Mouse (Mus musculus) fibroblast of lung, adult 2 months (primary cell): ENCODE results near the gene Ripor2.

ENCODE experiments used
- DNase-seq: peaks from one replicate; pipeline ENCODE4 v3.0.0-alpha.2; 2011; ENCODE audit warnings: low read depth

The Ripor2 gene

DNA sequence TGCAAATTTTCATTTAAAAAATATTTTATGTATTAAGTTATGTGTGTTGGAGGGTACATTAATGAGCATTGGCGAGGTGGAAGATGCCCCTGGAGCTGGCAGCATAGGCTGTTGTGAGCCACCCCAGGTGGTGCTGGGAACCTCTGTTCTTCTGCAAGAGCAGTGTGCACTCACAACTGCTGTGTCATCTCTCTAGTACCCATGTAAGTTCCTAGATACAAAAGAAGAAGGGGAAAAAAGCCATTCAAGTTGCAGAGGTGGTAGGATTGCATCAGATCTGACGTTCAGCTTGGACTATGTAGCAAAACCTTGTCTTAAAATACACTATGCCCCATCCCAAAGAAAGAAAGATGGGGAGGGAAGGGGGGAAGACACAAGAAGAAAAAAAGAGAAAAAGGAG lies 65.5 kb downstream of the Ripor2 start:
- no peak for DNase-seq

DNA sequence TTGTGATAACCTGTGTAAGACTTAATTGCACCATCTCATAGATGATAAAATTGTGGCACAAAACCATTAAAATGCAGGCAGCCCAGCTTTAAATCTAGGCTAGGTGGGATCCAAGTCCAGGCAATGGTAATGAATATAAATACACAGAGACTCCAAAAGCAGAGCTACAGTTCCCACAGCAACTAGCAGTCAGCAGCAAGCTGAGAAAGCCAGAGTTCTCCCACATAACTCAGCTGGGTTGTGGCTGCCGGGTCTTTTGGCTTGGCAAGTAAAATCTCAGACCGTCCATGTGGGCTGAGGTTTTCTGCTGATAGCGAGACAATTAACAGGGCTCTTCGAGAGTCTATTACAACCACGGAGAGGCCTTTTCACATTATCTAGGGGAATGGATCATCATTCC lies 66.0 kb downstream of the Ripor2 start:
- DNase-seq: no peak

DNA sequence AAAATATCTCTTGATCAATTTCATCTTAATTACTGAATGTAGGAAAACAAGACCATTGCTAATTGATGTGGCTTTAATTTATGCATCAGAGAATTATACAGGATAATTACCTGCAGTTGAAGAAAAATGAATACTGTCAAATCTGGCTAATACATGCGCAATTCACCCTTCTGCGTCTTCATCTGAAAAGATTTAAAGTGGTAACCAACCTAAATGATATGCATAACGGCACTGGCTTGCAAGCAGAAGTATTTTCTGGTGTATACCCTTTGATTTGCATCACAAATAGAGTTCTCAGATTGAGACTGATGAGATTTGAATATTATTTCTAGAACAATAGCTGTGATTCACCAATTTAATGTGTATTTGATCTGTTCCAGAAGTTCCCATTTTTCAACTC lies 66.7 kb downstream of the Ripor2 start:
- DNase-seq: no peak

DNA sequence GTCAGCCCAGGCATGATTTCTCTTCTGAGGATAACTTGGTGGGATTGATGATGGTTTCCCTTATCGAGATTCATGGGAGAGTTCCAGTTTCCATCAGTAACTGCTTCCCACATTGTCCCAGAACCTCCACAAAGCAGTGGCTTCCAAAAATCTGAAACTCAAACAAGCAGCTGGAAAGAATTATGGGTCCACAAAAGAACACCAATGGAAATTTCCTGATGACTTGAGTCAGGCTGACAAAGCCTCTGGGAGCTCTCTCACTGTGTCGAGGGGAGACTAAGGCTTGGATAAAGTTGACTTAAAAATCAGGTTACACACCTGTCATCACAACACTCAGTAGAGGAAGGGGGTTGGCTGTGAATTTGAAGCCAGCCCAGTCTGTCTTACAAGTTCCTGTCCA lies 67.1 kb downstream of the Ripor2 start:
- DNase-seq: no peak

DNA sequence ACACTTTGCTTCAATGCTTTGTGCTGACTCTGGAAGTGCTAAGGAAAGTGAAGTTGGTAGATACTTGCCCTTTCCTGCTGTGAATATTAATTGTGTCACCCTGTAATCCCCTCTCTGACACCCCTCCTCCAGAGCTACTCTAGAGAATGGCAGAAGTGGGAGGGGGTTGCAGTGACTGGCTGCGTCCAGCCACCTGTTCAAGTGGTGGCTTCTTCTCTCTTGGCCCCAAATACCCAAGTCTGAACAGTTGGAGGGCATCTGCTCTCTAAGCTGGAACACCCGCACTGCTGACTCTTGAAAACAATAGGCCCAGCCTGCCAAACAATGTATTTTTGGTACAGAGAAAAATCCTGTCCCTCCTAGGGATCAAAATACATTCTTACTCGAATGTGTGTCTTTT lies 69.0 kb downstream of the Ripor2 start:
- DNase-seq: no peak

DNA sequence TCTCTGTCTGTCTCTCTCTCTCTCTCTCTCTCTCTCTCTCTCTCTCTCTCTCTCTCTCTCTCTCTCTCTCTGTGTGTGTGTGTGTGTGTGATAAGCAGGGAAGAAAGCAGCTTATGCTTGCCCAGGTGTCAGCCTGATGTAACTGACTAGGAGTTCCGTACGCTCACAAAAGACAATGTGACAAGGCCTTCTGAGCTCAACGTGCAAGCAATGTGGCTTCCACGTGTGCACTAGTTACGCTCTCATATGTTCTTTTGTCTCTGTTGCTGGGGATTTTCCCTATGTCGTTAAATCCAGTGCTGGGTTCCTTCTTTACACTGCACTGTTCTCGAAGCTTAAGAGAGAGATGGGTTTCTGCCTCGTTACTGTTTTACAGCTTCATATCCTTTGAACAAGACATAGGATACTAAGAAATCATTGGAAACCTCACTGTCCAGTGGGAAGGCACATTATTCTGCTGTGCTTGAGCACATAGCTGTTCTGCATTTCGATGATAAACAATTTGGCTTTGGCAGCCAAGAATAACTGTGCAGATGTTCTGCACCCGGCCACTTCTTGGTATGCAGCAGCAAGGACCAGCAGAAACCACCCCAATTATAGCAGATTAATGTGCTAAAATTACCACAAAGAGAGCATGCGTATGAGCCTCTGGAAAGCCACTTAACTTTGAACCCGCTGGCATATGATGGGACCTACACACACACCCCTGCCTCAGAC lies 73.1 kb downstream of the Ripor2 start:
- DNase-seq: no peak

DNA sequence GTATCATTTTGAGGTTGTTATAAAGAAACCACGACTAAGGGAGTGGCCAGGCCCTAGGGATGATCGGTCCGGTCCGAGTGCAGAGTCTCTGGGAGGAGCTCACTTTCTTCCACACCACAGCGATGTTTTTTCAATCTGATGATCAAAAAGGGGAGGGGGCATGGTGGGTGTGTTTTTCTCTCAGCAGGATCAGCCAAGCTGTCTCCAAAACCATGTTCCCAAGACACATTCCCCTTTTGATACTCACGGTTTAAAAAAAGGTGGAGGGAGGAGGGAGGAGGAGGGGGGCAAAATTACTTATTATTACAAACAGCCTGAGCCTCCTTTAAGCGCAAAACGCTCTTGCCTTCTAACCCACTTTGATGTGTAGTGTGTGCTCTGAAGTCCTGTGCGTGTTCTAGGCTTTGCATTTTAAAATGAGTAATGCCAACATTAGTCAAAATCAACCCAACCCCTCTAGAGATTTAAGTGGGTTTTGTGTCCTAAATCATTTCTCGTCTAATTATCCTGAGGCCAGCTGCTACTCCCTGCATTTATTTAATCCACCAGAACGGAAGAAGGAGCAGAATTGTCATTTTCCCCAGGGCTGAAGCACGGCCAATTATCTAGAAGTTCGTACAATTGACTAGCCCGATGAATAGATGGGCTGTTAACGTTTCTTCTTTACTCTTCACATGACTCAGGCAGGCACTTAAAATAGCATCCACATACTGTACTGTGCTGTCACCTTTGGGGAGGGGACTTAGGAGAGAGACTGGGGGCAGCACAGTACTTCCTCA lies 74.9 kb downstream of the Ripor2 start:
- DNase-seq: no peak

DNA sequence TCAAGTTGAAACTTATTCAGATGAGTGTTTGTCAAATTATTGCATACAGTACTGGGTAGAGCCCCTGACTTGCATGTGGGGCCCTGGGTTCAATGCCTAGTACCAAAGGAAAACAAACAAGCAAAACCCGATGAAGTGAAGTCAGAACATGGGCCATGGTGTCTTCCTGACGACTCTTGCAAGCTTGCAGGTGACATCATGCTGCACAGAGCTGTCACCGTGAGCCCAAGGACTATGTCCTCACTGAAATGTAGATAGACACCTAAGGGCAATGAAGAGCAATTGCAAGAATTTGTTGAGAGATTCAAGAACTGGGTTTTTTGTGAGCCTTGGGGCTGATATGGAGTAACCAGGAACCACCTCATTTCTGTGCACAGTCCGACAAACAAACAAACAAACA lies 84.8 kb downstream of the Ripor2 start:
- DNase-seq: no peak

DNA sequence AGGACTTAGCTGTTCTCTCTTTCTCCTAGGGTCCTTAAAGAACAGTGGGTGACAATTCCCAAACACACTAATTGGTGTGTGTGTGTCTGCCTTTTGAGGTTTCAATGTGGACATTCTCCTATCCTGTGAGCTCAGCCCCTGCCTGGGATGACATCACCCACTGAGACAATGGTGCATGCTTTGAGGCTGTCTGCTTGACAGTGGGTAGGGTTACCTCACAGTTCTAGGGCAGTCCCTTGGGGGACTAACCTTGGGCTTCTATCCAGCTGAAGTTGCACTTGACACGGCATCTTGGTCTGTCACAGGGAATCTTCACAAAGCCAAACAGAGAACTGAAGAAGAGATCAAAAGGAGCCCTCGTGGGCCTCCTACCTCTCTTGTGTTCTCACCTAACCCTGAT lies 86.6 kb downstream of the Ripor2 start:
- DNase-seq: no peak

DNA sequence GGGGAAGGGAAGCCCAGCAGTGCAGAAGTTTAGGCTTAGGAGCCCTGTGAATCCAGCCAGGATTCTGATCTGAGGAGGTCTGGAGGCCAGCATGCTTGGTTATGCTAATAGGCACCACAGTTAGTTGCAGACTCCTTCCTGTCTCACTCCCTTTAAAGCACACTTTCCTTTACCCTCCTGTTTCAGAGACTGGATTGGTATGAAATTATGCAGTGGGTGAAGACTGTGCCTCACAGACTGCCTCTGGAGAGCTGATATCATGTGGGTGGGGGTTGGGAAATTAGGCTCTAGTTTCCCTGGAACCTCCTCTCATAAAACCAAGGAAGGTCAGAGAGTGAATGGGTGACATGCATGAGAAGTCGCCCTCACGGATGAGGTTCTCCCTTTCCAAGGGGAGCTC lies 88.7 kb downstream of the Ripor2 start:
- DNase-seq: no peak

DNA sequence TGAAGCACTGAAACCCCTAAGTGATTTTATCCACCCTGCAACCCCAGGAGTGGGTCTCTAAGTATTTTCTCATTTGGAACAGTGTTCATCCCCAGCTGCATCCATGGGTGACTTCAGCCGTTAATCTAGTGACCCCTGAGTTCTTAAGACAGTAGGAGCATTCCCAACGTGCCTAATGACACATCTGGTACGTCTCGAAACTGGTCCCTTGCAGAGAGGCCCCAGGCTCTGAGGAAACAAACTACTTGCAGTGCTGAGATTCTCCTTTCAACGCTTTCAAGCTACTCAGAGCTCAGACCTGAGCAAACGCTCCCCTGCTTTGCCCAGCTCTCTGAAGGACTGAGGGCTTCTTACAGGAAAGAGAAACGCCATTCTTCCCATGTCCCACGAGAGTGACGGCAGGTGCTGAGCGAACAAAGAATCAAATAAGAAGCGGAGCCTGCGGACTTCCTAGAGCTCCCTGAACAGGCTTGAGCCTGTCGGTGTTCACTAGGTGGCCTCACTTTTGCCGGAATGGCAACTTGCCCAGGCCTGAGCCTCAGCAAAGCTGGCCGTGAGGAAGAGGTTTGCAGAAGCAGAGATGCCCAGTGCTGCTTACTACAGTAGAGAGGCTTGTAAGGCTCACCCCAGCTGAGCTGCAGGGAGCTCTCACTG lies 97.2 kb downstream of the Ripor2 start:
- no peak for DNase-seq

DNA sequence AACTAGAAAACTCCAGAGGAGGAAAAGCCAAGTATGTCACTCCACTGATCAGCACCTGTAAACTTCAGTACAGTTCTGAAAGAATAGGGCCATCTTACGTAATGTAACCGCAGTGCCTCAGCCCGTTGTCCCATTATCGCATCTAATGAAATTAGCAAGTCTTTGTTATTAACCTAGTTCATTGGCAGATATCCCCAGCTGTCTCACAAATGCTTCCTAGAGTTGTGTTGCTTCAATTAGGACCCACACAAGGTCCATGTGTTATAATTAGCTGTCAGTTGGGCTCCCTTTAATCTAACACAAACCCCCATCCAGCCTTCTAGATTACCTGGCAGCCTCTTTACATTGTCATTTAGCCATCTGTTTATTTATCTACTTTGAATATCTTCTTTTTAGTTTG lies 99.0 kb downstream of the Ripor2 start:
- no peak for DNase-seq

DNA sequence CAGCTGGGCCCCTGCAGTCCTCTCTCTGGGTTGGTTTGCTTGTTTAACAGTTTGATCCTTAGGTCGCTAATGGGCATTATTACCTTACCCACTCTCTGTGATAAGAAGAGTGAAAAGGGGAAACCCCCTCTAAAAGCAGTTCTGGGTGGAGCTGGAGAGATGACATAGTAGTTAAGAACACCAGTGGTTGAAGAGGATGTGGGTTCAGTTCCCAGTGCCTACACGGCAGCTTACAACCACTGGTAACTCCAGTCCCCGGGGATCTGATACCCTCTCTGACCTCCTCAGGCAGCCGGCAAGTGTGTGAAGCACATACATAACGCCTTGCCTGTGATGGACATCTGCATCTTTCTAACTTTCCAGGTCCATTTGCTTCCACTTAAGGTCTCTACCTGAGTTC lies 100.4 kb downstream of the Ripor2 start:
- DNase-seq: no peak

DNA sequence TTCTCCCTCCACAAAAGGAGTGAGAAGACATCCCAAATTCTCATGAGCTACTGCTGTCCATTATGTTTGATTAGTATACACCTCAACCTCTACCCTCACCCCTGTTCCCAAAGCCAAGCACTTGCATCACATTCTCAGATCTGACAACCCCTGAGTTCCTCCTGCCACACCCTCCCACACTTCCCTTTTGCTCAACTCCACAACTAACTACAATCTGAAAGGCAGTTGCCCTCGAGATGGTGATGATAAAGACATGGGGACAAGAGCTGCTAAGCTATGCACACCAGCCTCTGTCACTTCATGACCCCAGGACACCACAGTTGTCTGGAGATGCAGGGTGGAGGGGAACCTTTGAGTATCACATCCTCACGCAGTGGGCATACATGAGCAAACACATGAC lies 102.5 kb downstream of the Ripor2 start:
- no peak for DNase-seq

DNA sequence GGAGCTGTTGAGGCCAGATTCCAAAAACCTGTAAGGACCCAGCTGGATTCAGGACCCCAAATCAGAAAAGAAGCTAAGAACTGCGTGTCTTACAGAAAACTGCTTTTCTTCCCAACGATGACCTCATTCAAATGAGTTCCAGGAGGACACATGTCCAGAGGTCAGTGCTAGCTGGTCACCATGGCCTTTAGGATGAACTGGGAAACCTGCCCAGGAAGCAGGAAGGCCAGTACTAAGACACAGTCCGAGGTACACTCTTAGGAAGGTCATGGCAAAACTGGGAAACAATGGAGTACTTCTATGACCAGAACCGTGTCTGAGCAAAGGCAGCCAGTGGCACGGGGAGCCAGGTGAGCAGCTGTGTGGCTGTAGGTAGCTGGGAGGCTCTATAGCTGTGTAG lies 103.9 kb downstream of the Ripor2 start:
- no peak for DNase-seq

DNA sequence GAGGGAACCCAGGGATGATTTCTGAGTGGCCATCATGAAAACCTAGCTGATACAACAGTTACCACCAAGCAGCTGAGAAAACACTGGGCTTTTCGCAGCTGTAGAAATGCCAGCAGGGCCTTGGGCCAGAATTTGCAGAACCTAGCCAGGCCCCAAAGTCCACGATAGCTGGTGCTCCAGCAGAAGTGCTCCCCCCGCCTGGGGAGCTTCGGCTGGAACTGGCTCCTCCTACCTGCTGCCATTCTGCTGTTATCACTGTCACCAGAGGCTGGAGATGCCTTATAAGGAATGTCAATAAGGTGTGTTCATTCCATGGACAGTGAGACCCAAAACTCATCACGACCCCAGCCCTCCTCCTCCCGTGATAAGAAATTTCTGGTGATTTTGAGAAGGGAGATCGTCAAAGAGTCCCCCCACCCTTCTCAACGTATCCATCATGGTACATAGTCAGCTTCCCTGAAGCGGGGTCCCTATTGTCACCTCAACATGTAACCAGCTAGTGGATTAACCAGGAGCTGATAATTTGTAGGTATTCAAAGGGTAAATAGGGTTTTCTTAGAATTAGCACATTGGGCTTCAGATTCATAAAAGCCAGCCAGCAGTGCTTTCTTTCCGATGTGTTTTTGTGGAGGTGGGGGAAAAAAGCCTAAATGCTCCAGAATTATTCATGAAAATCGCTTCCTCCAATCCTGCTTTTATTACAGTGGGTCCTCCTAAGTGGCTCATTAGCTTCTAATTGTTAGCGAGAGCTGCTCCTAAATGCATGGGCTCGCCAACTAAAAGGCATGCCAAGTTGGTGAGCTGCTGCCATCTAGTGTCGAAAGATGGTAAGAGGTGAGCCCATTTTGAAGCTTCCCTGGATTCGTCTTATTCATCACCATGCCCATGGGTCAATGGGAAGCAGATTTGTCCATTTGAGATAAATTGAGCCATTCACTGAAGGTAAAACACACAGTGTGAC lies 105.0 kb downstream of the Ripor2 start:
- peak; percentile 59 for DNase-seq

DNA sequence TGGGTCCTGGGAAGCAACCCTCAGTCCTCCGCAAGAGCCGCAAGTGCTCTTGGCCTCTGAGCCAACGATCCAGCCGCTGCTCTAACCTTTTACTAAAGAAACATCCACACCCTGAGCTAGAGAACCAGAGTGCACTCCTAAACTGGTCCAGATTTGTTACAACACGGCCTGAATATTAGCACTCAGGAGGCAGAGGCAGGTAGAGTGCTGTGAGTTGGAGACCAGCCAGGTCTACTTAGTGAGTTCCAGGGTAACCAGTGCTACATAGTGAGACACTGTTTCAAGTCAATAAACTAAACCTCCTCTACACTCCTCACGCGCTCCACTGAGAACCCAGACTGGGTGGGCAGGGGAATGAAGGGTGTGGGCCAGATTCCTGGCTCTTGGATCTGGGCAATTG lies 111.3 kb downstream of the Ripor2 start:
- no peak for DNase-seq

DNA sequence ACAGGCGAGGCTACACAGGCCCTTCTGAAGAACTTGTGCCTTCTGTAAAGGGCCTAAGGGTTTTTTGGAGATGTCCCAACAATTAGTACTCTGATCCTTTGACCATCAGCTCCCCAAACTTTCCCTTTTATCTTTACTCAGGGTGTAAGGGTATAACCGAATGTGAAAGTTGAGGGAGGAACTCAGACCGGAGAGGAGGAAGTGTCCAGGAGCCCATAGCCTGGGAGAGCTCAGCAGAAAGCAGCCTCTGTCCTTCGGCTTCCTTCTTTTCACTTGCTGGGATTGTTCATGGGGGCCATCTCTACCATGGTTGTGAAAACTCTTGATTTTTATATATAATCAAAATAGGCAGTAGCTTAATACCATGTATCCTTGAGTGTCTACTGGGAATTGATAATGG lies 116.8 kb downstream of the Ripor2 start:
- DNase-seq: no peak

DNA sequence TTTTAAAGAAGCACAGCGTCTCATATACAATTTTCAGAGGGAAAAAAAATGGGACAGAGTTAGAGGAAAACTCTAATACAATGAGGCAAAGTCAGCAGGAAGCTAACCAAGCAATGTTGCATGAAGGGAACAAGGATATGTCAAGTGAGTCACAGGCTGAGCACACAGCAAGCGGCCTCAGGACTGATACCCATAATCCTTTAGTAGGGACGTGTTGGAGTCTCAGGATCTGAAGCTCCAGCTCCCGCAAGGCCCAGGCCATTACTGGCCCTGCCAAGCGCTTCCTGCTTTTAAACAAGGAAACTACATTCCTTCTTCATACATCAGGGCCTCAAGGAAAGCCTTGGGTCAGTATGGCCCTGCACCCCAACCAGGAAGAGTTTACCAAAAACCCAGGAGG lies 120.1 kb downstream of the Ripor2 start:
- DNase-seq: no peak

DNA sequence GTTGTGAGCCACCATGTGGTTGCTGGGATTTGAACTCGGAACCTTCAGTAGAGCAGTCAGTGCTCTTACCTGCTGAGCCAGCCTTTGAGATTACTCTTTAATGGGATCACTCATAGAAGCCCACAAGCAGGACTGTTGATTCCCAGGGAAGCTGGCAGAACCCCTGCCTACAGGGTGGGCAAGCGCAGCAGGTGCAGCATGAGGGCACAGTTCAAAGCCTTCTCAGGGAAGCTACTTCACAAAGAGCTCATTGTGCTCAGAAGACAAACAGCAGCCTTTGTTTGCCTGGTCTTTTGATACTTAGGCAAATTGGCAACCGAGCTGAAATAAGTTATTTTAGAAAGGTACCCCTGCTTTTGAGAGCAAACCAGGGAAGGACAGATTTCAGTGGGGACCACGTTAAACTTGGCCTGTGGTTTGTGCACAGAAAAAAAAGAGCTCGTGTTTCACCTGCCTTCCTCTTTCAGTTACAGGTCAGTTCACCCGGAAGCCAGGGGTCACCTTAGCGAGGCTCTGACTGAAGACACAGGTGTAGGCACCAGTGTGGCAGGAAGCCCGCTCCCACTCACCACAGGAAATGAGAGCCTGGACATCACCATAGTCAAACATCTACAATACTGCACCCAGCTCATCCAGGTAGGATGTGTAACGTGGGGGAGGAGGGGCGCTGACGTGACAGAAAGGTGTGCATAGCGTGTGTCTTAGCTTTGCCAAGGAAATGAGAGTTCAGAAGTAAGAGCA lies 127.8 kb downstream of the Ripor2 start:
- no peak for DNase-seq

DNA sequence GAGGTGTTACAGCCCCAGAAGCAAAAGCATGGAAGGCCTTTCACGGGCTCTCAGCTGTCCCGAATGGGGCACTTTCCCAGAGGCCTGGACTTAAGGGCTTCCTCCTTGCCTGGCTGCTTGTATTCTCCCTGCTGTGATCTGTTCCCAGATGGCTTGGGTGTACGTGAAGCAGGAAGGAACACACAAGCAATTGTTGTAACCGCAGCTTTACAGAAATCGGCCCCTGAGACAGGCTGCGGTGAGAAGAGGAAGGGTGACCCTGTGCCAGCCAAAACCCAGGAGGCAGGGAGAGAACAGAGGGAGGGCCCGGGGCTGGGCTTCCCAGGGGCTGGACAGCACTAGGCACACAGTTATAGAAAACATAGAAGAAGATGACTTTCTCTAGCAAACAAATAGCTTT lies 129.0 kb downstream of the Ripor2 start:
- no peak for DNase-seq
